Mouse (Mus musculus) hindbrain, postnatal 0 days (tissue): Measurements from ENCODE around the gene Arhgap23. TPM values are rescaled to one million over a fixed set of nuclear protein-coding genes. Genes with fewer than 3 reads are reported as not detected.

ENCODE experiments used
- ATAC-seq: fragments of 200-750 bp; cut with Nextera tagmentation; 2 replicates; pipeline ENCODE4 v1.8.0; 2017; ENCODE audit warnings: mild to moderate bottlenecking, moderate TSS enrichment, moderate library complexity
- DNase-seq: peaks from one replicate; pipeline ENCODE4 v3.0.0-alpha.2; 2015; ENCODE audit warnings: low spot score
- H3K27ac ChIP-seq: fragments of 300-500 bp; sonication (generic); 2 replicates; pipeline ENCODE4 v1.5.1; 2014; ENCODE audit warnings: mild to moderate bottlenecking
- H3K27me3 ChIP-seq: fragments of 300-500 bp; sonication (generic); 2 replicates; pipeline ENCODE4 v1.6.1; 2014; ENCODE audit warnings: low read length, mixed read lengths; ENCODE audit not compliant: insufficient read depth
- H3K36me3 ChIP-seq: fragments of 300-500 bp; sonication (generic); 2 replicates; pipeline ENCODE4 v1.6.1; 2014; ENCODE audit warnings: low read length, mixed read lengths; ENCODE audit not compliant: insufficient read depth
- H3K4me1 ChIP-seq: fragments of 300-500 bp; sonication (generic); 2 replicates; pipeline ENCODE4 v1.6.1; 2014; ENCODE audit warnings: antibody characterized with exemption, low read length, mixed read lengths; ENCODE audit not compliant: insufficient read depth
- H3K4me2 ChIP-seq: fragments of 300-500 bp; sonication (generic); 2 replicates; pipeline ENCODE4 v1.6.1; 2014; ENCODE audit warnings: low read depth, mild to moderate bottlenecking, low read length, moderate library complexity, mixed read lengths
- H3K4me3 ChIP-seq: fragments of 300-500 bp; sonication (generic); 2 replicates; pipeline ENCODE4 v1.5.1; 2014; ENCODE audit warnings: low read length
- H3K9ac ChIP-seq: fragments of 300-500 bp; sonication (generic); replicated peaks from 2 replicates; pipeline ENCODE4 v1.6.1; 2014; ENCODE audit warnings: mild to moderate bottlenecking, low read length, moderate library complexity, mixed read lengths
- H3K9me3 ChIP-seq: fragments of 300-500 bp; sonication (generic); 2 replicates; pipeline ENCODE4 v1.6.1; 2016; ENCODE audit warnings: low read length, mixed read lengths
- CTCF ChIP-seq: IDR thresholded peaks from 2 replicates; pipeline ENCODE4 v1.5.1; 2016; ENCODE audit warnings: antibody characterized with exemption, control low read depth, low read depth
- WGBS: fragments of 180-500 bp; shearing (Covaris S2); extraction: QIAGEN DNeasy Blood & Tissue Kit; methylation state at CpG from one replicate; pipeline ENCODE4 v1.1.7; 2014; 5-methylcytosine and 5-hydroxymethylcytosine counted together
- polyA plus RNA-seq: library from polyadenylated mRNA; unstranded; fragments of >200 nt; fragmentation: Nextera tagmentation; extraction: Ambion mirVana; gene quantifications from 2 replicates; pipeline ENCODE4 v1.2.1, GENCODE M21; 2015
- total RNA-seq: library from RNA; depleted of rRNA; stranded (reverse); fragments of >200 nt; gene quantifications from 2 replicates; pipeline ENCODE4 v1.2.3, GENCODE M21; 2014; rRNA removed

The Arhgap23 gene
- 75.2 and 86.8 TPM in 2 replicates for total RNA-seq
- 7.3 and 7.7 TPM in 2 replicates for polyA plus RNA-seq

DNA sequence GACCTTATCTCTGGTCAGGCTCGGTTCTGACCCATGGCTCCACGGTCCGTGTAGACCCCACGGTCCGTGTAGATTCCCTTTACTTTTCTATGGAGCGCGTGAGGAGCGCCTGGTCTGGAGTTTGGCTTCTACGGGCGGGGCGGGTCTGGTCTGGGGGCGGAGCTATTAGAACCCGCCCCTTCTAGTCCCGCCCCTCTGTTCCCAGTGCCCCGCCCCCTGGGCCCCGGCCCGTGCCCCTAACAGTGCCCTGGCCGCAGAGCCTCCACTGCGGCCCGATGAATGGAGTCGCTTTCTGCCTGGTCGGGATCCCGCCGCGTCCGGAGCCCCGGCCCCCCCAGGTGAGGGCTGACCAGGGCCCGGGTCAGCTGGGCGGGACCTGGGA, at the start of gene Arhgap23:
TSS of gene Arhgap23 (plus strand) at position 204 of the 382 bp plus-strand sequence.
- H3K27me3 ChIP-seq = no peaks in the 10 kb centered on the region
- peak within 1 kb of the TSS; percentile 66 for H3K4me2 ChIP-seq
- H3K9ac ChIP-seq = peak within 1 kb of the TSS; percentile 56
- WGBS = 3% methylated on average over 29 of the region's 29 CpGs
- TF ChIP-seq CTCF = no peak
- peak within 1 kb of the TSS; percentile 66; the same call in 1 of the 2 replicates for H3K27ac ChIP-seq
- H3K9me3 ChIP-seq = no peaks in the 10 kb centered on the region
- no peaks in the 10 kb centered on the region for H3K4me1 ChIP-seq
- ATAC-seq (peak; percentile 74), DNase-seq (peak; percentile 56)
- H3K4me3 ChIP-seq = peak within 1 kb of the TSS; percentile 43
- no peaks in the 10 kb centered on the region for H3K36me3 ChIP-seq

DNA sequence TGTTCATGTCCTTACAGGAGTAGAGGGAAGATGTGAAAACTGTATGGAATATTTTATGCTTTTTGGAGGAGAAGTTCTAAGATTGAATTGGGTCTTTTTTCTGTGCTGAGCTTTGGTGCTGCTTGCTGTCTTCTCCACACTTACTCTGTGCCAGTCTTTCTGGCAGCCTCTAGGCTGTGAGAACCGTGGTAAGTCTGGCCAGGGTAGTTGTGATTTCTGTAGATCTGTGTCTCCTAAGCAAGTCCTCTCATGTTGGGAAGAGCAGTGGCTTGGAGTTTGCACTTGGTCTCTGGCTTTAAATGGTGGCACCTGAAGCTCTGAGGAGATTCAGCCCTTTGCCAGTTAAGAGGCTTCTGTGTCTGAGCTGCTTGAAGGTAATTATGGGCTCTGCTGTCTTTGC, 49.8 kb upstream of the Arhgap23 start:
- peak overlapping the region; percentile 97; the same call in 1 of the 2 replicates for H3K4me3 ChIP-seq
- TF ChIP-seq CTCF = no peak
- WGBS = 22% methylated on average over 1 of the region's 1 CpGs
- ATAC-seq (no peak), DNase-seq (no peak)
- peak overlapping the region; percentile 94 for H3K4me2 ChIP-seq
- no peak overlapping the region for H3K9ac ChIP-seq
- H3K9me3 ChIP-seq = no peaks in the 10 kb centered on the region
- no peak overlapping the region for H3K27ac ChIP-seq
- no peaks in the 10 kb centered on the region for H3K36me3 ChIP-seq
- H3K4me1 ChIP-seq = peaks cover 26% of the 10 kb centered on the region
- H3K27me3 ChIP-seq = no peaks in the 10 kb centered on the region

GRCm38 (mm10) chr11:97368501-97368900, 46.8 kb upstream of the Arhgap23 start:
- no peaks in the 10 kb centered on the region for H3K9me3 ChIP-seq
- no peaks in the 10 kb centered on the region for H3K36me3 ChIP-seq
- H3K4me3 ChIP-seq = no peak overlapping the region
- no peak for ATAC-seq
- H3K27ac ChIP-seq = no peak overlapping the region
- H3K9ac ChIP-seq = no peak overlapping the region
- 55% methylated on average over 5 of the region's 5 CpGs for WGBS
- H3K27me3 ChIP-seq = no peaks in the 10 kb centered on the region
- DNase-seq = no peak
- H3K4me2 ChIP-seq = no peak overlapping the region
- no peak for TF ChIP-seq CTCF
- peaks cover 27% of the 10 kb centered on the region for H3K4me1 ChIP-seq

- Histone ChIP-seq H3K4me1 (peaks cover 14% of the 10 kb centered on the region), H3K4me3 (no peak overlapping the region), H3K27ac (peak overlapping the region; percentile 60; the same call in 1 of the 2 replicates), H3K36me3 (0 out of 2 replicates have a peak, but pooled peaks cover 3% of the 10 kb centered on the region), H3K9ac (no peak overlapping the region), H3K4me2 (0 out of 2 replicates have a peak overlapping the region, but pooled peaks have one; percentile 5), H3K9me3 (no peaks in the 10 kb centered on the region), H3K27me3 (no peaks in the 10 kb centered on the region)
- DNase-seq (peak; percentile 83), ATAC-seq (0 out of 2 replicates have a peak, but pooled peaks have one; percentile 32)
- TF ChIP-seq CTCF = no peak
- WGBS = 39% methylated on average over 7 of the region's 7 CpGs
Measured at GRCm38 (mm10) chr11:97370329-97371091, 44.8 kb upstream of the Arhgap23 start.

- ATAC-seq = no peak
- no peak for DNase-seq
- no peaks in the 10 kb centered on the region for H3K27me3 ChIP-seq
- peaks cover 18% of the 10 kb centered on the region for H3K36me3 ChIP-seq
- H3K27ac ChIP-seq = no peak overlapping the region
- no peaks in the 10 kb centered on the region for H3K9me3 ChIP-seq
- no peak for TF ChIP-seq CTCF
- peaks cover 11% of the 10 kb centered on the region; the same call in 1 of the 2 replicates for H3K4me1 ChIP-seq
- WGBS = 75% methylated on average over 6 of the region's 6 CpGs
- no peak overlapping the region for H3K4me3 ChIP-seq
- no peak overlapping the region for H3K9ac ChIP-seq
- no peak overlapping the region for H3K4me2 ChIP-seq
Measured at GRCm38 (mm10) chr11:97372159-97372864, 43.0 kb upstream of the Arhgap23 start.

- TF ChIP-seq CTCF = no peak
- H3K9me3 ChIP-seq = no peaks in the 10 kb centered on the region
- H3K36me3 ChIP-seq = peaks cover 29% of the 10 kb centered on the region
- ATAC-seq (no peak), DNase-seq (no peak)
- H3K4me1 ChIP-seq = peaks cover 11% of the 10 kb centered on the region; the same call in 1 of the 2 replicates
- H3K9ac ChIP-seq = no peak overlapping the region
- H3K27me3 ChIP-seq = no peaks in the 10 kb centered on the region
- H3K4me2 ChIP-seq = no peak overlapping the region
- no peak overlapping the region for H3K27ac ChIP-seq
- WGBS = 90% methylated on average over 2 of the region's 2 CpGs
- no peak overlapping the region for H3K4me3 ChIP-seq
Measured at GRCm38 (mm10) chr11:97373402-97373801, 41.9 kb upstream of the Arhgap23 start.
